Mouse (Mus musculus): ENCODE results near the gene Hyal2. TPM values are rescaled to one million over a fixed set of nuclear protein-coding genes. Genes with fewer than 3 reads are reported as not detected.

Gene Hyal2
- 1 to 10 TPM; 3.6 to 5.8 TPM for total RNA-seq (2023)

DNA sequence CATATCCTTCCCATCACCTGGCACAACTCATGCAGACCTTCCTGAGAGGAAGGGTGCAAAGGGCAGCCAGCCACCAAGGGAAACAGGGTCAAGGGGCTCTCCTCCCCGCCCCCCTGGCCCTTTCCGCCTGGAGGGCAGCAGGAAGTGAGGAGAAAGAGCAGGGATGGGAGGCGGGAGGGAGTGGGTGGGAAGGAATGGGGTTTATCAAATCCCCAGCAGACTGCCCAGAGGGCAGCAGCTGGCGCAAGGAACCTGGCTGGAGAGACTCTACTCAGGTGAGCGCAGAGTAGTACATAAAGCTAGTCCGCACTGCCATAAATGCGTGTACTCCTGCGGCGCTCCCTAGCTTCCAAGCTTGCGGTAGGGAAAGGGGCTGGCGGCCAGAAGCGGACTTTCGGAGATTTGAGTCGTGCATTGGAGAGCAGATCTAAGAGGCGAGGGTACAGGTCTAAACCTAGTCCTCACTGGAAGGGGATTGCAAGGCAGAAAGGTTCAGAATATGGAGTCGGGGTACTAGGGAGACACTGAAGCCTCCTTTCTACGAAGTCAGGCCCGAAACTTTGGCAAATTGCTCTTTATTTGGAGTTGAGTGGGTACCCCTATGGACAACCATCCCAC, at the start of gene Hyal2:
TSS of gene Hyal2 (plus strand) at position 244 of the 618 bp plus-strand sequence.

GRCm38 (mm10) chr9:107533791-107534407, 33.8 kb upstream of the Hyal2 start, which contains the start of gene Tmem115:
TSS of gene Tmem115 (plus strand) at chr9:107533945.

GRCm38 (mm10) chr9:107541474-107542351, 26.0 kb upstream of the Hyal2 start, which contains the start of the genes Cyb561d2 and Nprl2:
TSS of gene Cyb561d2 (minus strand) at chr9:107542193.
TSS of gene Nprl2 (plus strand) at chr9:107542226.

DNA sequence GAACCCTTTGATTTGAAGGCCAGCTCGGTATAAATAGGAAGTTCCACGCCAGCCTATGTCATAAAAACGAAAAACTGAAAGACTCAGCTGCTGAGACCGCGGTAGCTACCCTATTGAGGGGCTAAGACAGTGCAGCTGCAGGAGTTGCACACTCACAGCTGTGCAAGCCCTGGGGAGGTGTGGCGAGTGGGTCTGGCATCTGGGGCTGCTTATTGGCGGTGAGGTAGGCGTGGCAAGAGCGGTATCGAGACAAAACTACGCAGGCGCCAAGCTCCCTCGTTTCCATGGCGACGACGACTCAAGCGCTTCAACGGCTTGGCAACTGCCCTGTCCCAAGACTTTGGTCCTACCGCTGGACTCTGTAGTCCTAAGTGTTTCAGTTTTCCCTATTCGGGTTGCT, 20.7 kb upstream of the Hyal2 start, which contains the start of gene Zmynd10:
TSS of gene Zmynd10 (plus strand) at position 273 of the 400 bp plus-strand sequence.

DNA sequence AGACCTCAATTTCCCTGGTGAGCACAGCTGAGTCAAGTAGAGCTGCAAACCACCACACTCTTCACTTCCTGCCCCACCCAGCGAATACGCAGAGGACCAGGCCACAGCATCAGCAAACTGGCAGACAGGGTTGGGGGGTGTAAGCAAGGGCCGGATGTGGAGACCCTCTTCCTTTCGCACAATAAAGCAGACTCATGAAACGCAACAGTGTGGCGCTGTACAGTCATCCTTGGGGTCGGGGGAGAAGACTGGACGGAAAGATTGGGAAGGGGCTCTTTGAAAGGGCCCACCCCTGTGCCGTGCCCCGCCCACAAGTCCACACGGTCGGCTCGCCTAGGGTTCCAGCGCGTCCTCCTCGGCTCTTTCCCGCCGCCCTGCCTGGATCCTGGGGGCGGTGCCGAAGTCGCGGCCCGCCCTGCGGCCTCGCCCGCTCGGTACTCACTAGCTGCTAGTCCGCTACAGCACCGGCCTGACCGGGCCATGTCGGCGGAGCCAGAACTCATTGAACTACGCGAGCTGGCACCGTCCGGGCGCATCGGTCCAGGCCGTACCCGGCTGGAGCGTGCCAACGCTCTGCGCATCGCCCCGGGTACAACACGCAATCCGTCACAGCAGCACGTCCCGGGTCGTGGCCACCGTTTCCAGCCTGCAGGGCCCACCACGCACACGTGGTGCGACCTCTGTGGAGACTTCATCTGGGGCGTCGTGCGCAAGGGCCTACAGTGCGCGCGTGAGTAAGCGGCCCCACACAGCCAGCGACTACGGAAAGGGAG, 16.4 kb upstream of the Hyal2 start, which contains the start of gene Rassf1:
TSS of gene Rassf1 (plus strand) at position 439 of the 773 bp plus-strand sequence.

DNA sequence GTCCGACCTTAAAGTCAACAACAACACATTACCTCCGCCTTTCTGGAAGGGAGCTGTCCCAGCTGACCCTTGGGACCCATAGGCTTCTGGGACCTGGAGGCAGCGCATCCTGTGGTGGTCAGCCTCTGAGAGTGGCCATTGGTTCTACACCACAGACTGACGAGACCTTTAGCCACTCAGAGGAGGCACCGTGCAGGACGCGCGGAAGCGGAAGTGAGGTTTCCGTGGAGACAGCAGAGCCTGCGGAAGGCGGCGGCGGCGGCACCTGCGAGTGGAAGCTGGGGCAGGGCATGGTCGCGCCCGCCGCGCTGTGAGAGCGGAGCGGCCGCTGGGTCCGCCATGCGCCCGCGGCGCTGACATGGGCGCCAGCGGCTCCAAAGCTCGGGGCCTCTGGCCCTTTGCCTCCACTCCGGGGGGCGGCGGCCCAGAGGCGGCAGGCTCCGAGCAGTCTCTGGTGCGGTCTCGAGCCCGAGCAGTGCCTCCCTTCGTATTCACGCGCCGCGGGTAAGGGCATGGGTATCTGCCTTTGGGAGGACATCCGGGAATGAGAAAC, 4.6 kb upstream of the Hyal2 start, which contains the start of gene Tusc2:
TSS of gene Tusc2 (plus strand) at position 227 of the 553 bp plus-strand sequence.

DNA sequence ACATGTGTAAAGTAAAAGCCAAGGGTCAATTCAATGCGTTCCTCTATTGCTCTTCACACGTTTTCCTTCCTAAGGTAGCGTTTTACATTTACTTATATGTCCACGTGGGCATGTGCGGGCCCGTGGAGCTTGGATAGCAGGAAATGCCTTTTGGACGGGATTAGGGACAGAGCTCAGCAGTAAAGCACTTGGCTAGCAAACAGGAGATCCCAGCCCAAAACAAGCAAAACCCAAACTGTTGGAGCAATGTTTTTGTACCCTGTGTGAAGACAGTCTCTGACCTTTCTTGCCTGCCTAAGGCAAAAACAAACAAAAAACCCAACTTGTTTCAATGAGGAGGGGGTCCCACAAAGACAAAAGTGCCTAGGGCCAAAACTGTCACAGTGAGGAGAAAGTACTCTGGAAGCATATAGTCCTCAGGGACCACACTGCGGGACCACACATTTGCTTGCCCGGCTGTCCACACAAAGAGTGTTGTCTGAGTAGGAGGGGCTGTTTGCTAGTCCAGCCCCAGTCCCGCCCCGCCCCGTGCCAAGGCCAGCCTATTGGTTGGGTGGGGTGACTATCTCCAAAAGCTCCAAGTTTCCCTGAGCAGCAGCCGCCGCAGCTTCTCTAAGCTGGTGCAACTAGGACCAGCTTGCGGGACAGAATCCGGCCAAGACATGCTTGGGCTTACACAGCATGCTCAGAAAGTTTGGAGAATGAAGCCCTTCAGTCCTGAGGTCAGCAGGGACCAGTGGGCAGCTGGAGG, 8.8 kb downstream of the Hyal2 start, which contains the start of gene Hyal1:
TSS of gene Hyal1 (plus strand) at position 571 of the 751 bp plus-strand sequence.

GRCm38 (mm10) chr9:107578587-107578986, 10.8 kb downstream of the Hyal2 start, which contains the start of gene Naa80:
TSS of gene Naa80 (plus strand) at chr9:107578887.

GRCm38 (mm10) chr9:107580501-107581317, 13.0 kb downstream of the Hyal2 start, which contains the start of gene Hyal3:
TSS of gene Hyal3 (plus strand) at chr9:107580818.

DNA sequence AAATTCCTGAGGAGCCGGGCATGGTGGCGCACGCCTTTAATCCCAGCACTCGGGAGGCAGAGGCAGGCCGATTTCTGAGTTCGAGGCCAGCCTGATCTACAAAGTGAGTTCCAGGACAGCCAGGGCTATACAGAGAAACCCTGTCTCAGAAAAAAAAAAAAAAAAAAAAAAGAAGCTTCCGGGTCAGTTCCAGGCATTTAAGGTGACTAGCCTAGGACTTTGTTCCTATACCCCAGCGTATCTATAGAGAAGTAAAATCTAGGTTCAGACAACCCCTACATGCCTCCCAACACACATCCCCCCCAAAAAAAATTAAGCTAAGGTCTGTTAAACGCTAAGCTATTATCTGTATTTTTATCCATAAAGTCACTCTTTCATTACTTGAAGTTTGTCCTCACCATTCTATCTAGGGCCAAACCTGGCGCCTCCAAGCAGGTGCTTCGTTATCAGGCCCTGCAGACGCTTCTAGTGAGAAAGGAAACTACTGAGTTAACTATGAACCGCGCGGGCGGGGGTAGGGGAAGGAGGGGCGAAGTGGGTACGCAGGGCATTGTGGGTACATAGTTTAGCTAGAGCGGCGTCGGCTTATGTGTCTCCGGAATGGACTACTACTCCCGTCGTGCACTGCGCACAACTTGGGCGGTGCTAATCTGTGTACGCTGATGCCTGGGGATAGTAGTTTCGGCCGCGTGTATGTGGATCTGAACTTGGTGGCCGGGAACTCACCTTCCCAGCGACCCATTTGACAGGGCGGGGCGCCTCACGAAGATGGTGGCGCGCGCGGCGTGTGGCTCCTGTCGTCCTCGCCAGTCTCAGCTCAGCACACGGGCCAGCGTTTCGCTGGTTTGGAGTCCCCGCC, 19.5 kb downstream of the Hyal2 start, which contains the start of gene Ifrd2:
TSS of gene Ifrd2 (plus strand) at position 669 of the 859 bp plus-strand sequence.

DNA sequence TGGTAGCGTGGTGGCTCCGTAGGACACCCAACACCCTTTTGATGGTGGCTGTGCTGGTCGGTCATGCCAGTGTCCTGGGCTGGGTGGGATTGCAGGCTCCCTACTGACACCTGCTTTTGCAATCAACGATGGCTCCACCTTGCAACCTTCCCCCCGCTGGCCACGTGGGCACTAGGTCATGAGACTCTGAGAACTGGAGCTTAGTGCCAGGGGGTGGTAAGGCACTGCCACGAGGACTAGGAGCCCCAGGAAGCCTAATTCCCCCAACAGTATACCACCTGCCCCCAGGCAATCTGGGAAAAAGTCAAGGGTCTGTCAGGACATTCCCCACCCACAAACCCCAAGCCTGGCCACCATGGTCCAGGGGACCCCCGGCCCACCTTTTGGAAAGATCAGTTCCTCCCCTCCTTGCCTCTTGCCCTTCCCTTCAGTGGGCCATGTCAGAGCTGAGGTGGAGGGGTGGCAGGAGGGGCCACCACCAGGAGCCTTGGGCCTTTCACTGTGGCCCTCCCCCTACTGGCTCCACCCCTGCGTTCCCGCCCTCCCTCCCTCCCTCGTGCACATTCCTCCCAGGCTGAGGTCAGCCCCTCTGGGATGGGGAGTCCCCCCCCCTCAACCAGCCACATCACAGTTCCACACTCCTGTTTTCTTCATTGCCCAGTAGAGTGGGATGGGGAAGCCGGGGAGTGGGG, 41.1 kb downstream of the Hyal2 start, which contains the start of gene Sema3b:
TSS of gene Sema3b (minus strand) at position 489 of the 692 bp plus-strand sequence.

Other genes starting within 250 kb of the Hyal2 start
- 10 to 100 TPM; 16.3 to 17.7 TPM for gene Hemk1, start 229.6 kb upstream of the Hyal2 start, total RNA-seq (2023)
- 1 to 10 TPM in 1 of 2 experiments, under 1 TPM in 1; 0.42 to 1.3 TPM for gene 6430571L13Rik, start 227.3 kb upstream of the Hyal2 start, total RNA-seq (2023)
- 1 to 10 TPM in 1 of 2 experiments, under 1 TPM in 1; 0.74 to 1.8 TPM for gene Cacna2d2, start 168.3 kb upstream of the Hyal2 start, total RNA-seq (2023)
- 10 to 100 TPM; 28.2 to 28.8 TPM for gene Tmem115, start 34.0 kb upstream of the Hyal2 start, total RNA-seq (2023)
- gene Cyb561d2, start 25.8 kb upstream of the Hyal2 start, total RNA-seq (2023): 10 to 100 TPM; 20.0 to 20.6 TPM
- gene Nprl2, start 25.7 kb upstream of the Hyal2 start, total RNA-seq (2023): 10 to 100 TPM; 31.8 to 32.7 TPM
- 1 to 10 TPM in 1 of 2 experiments, not detected in 1; 1.5 TPM for gene Zmynd10, start 20.6 kb upstream of the Hyal2 start, total RNA-seq (2023)
- gene Rassf1, start 16.4 kb upstream of the Hyal2 start, total RNA-seq (2023): 10 to 100 TPM; 74.6 to 79.8 TPM
- gene Tusc2, start 4.7 kb upstream of the Hyal2 start, total RNA-seq (2023): 10 to 100 TPM; 23.8 to 24.1 TPM
- 1 to 10 TPM; 5.0 TPM for gene Hyal1, start 9.0 kb downstream of the Hyal2 start, total RNA-seq (2023)
- gene Naa80, start 10.9 kb downstream of the Hyal2 start, total RNA-seq (2023): 10 to 100 TPM; 14.2 to 14.4 TPM
- 1 to 10 TPM; 1.3 to 1.8 TPM for gene Hyal3, start 12.9 kb downstream of the Hyal2 start, total RNA-seq (2023)
- 10 to 100 TPM; 31.0 to 32.4 TPM for gene Ifrd2, start 19.7 kb downstream of the Hyal2 start, total RNA-seq (2023)
- 1 to 10 TPM in 1 of 2 experiments, under 1 TPM in 1; 0.64 to 2.4 TPM for gene Sema3b, start 41.3 kb downstream of the Hyal2 start, total RNA-seq (2023)
- 100 to 1,000 TPM; 627 to 649 TPM for gene Gnai2, start 67.4 kb downstream of the Hyal2 start, total RNA-seq (2023)
- not detected for gene Slc38a3, start 101.6 kb downstream of the Hyal2 start, total RNA-seq (2023)
- 1 to 10 TPM in 1 of 2 experiments, not detected in 1; 1.6 TPM for gene Gnat1, start 111.8 kb downstream of the Hyal2 start, total RNA-seq (2023)
- gene Sema3f, start 142.5 kb downstream of the Hyal2 start, total RNA-seq (2023): not detected
- gene Rbm5, start 203.1 kb downstream of the Hyal2 start, total RNA-seq (2023): 100 to 1,000 TPM; 397 to 424 TPM

All from B cell, adult 67 days (primary cell).